Mouse (Mus musculus): Measurements from ENCODE around the gene Apbb2. TPM values are rescaled to one million over a fixed set of nuclear protein-coding genes. Genes with fewer than 3 reads are reported as not detected.

Apbb2 gene
- total RNA-seq, 2 experiments from 2014 or later, result 60.1 to 70.5 TPM

DNA sequence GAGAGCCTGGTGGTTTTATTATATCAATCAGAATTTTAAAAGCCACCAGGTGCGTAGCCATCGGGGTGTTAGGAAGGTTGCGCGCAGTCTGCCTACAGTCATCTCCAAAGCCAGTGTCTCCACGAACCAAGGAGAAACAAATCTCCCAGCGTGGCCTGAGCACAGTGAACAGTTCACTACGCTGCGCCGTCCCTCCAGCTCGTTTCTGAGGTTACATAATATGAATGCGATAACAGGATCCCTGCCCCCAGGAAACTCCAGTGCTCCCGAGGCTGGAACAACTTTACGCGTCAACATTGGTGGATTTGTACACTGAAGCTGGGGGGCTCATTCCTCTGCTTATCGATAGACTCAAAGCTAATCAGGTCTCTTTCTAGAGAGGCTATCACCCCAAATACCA, 197.4 kb downstream of the Apbb2 start:
- no peak overlapping the region for H3K4me3 ChIP-seq
- intact Hi-C loops (cut with DNase I), result no loop called here
- DNase-seq (ENCODE audit: extremely low spot score in 1 of 2, low spot score in 2 of 2), result no peak
- TF ChIP-seq CTCF (IDR thresholded peaks at IDR 0.05), result no peak
- no peak overlapping the region for H3K27ac ChIP-seq

DNA sequence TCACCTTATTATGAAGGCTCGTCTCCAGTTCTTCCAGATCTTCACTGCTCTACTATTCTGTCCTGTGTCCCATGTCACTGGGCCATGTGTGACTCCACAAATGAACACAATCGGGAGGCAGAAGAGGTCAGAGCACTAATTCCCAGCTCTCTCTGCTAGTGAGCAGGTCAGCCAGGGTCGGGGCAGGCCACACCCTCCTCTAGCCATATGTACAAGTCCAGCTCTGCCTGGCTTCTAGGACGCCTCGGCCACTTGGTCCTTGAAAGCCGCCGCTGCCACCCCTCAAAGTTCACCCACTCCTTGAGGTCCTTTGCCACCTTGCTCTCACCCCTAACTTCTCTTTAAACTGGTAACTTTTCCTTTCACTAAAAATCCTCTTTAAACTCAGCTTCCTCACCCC, 198.6 kb downstream of the Apbb2 start:
- DNase-seq (ENCODE audit: extremely low spot score in 1 of 2, low spot score in 2 of 2), result no peak
- TF ChIP-seq CTCF (IDR thresholded peaks at IDR 0.05), result no peak
- H3K4me3 ChIP-seq, result no peak overlapping the region
- intact Hi-C loops (cut with DNase I), result no loop called here
- H3K27ac ChIP-seq, result no peak overlapping the region

- TF ChIP-seq CTCF (IDR thresholded peaks at IDR 0.05), result no peak
- intact Hi-C loops (cut with DNase I), result loop anchor here (5.0 kb wide), 1 partner anchor 260 kb away; the partner anchor contains the start of gene Uchl1
- Histone ChIP-seq H3K4me3 (no peak overlapping the region), H3K27ac (no peak overlapping the region)
- DNase-seq (ENCODE audit: extremely low spot score in 1 of 2, low spot score in 2 of 2), result no peak
Observed at GRCm38 (mm10) chr5:66417289-66417688, 201.3 kb downstream of the Apbb2 start.

GRCm38 (mm10) chr5:66415700-66416543, 202.7 kb downstream of the Apbb2 start:
- no peak for TF ChIP-seq CTCF (IDR thresholded peaks at IDR 0.05)
- Histone ChIP-seq H3K27ac (no peak overlapping the region), H3K4me3 (no peak overlapping the region)
- DNase-seq (ENCODE audit: extremely low spot score in 1 of 2, low spot score in 2 of 2), result no peak
- intact Hi-C loops (cut with DNase I), result loop anchor here (5.0 kb wide), 1 partner anchor 261 kb away; the partner anchor contains the start of gene Uchl1

- H3K27ac ChIP-seq, result no peak overlapping the region
Observed at GRCm38 (mm10) chr5:66415033-66415697, 203.4 kb downstream of the Apbb2 start.

GRCm38 (mm10) chr5:66413402-66413801, 205.2 kb downstream of the Apbb2 start:
- H3K27ac ChIP-seq, result peak overlapping the region; percentile 78

More at GRCm38 (mm10) chr5:66415033-66415697, 203.4 kb downstream of the Apbb2 start:
- no peak overlapping the region for H3K4me3 ChIP-seq
- TF ChIP-seq CTCF (IDR thresholded peaks at IDR 0.05), result no peak
- intact Hi-C loops (cut with DNase I), result loop anchor here (5.0 kb wide), 1 partner anchor 262 kb away; the partner anchor contains the start of gene Uchl1
- DNase-seq (ENCODE audit: extremely low spot score in 1 of 2, low spot score in 2 of 2), result no peak

DNA sequence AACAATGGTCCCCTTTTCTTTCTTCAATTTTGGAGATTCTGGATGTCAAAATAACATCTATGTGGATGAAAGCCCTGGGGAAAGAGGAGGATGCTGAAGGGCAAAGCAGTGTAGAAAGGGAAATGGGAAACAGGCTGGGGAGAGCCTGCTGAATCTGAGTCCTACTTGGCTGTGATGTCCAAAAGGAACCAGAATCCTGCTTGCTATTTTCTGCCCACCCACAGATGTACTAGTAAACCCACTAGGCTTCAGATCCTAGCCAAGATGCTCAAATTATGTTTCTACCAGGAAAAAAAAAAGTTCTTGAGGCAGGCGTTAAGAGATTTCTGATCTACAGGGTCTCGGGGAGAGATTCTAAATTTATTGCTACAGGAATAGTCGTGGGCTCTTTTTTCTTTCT, 205.8 kb downstream of the Apbb2 start:
- Histone ChIP-seq H3K4me3 (no peak overlapping the region), H3K27ac (peak overlapping the region; percentile 78)
- intact Hi-C loops (cut with DNase I), result no loop called here
- no peak for DNase-seq (ENCODE audit: extremely low spot score in 1 of 2, low spot score in 2 of 2)
- no peak for TF ChIP-seq CTCF (IDR thresholded peaks at IDR 0.05)

More at GRCm38 (mm10) chr5:66413402-66413801, 205.2 kb downstream of the Apbb2 start:
- no peak for DNase-seq (ENCODE audit: extremely low spot score in 1 of 2, low spot score in 2 of 2)
- intact Hi-C loops (cut with DNase I), result no loop called here
- TF ChIP-seq CTCF (IDR thresholded peaks at IDR 0.05), result no peak
- no peak overlapping the region for H3K4me3 ChIP-seq

GRCm38 (mm10) chr5:66408546-66408945, 210.0 kb downstream of the Apbb2 start:
- no peak for DNase-seq (ENCODE audit: extremely low spot score in 1 of 2, low spot score in 2 of 2)
- no peak overlapping the region for H3K27ac ChIP-seq
- TF ChIP-seq CTCF (IDR thresholded peaks at IDR 0.05), result no peak
- intact Hi-C loops (cut with DNase I), result no loop called here
- no peak overlapping the region for H3K4me3 ChIP-seq

DNA sequence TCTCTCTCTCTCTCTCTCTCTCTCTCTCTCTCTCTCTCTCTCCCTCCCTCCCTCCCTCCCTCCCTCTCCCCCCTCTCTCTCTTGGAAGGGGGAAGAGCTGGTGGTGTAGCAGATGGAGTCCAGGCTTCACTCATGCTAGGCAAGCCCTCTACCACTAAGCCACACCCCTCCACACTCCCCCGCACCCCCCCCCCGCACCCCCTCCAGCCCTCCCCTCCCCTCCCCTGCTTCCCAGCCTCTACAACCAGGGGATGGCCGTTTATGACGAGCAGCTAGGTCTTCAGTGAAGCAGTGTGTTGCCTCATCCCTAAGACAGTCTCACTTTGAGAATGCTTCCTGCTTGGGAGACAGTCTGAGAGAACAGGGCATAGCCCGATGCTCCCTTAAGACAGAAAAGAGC, 210.6 kb downstream of the Apbb2 start:
- TF ChIP-seq CTCF (IDR thresholded peaks at IDR 0.05), result no peak
- no peak overlapping the region for H3K27ac ChIP-seq
- no peak for DNase-seq (ENCODE audit: extremely low spot score in 1 of 2, low spot score in 2 of 2)
- H3K4me3 ChIP-seq, result no peak overlapping the region
- intact Hi-C loops (cut with DNase I), result no loop called here

GRCm38 (mm10) chr5:66406431-66406830, 212.2 kb downstream of the Apbb2 start:
- no peak for TF ChIP-seq CTCF (IDR thresholded peaks at IDR 0.05)
- intact Hi-C loops (cut with DNase I), result no loop called here
- no peak for DNase-seq (ENCODE audit: extremely low spot score in 1 of 2, low spot score in 2 of 2)
- no peak overlapping the region for H3K27ac ChIP-seq
- H3K4me3 ChIP-seq, result no peak overlapping the region

GRCm38 (mm10) chr5:66405731-66406399, 212.7 kb downstream of the Apbb2 start:
- H3K27ac ChIP-seq, result no peak overlapping the region
- DNase-seq (ENCODE audit: extremely low spot score in 1 of 2, low spot score in 2 of 2), result no peak
- TF ChIP-seq CTCF (IDR thresholded peaks at IDR 0.05), result no peak
- no peak overlapping the region for H3K4me3 ChIP-seq
- intact Hi-C loops (cut with DNase I), result no loop called here

DNA sequence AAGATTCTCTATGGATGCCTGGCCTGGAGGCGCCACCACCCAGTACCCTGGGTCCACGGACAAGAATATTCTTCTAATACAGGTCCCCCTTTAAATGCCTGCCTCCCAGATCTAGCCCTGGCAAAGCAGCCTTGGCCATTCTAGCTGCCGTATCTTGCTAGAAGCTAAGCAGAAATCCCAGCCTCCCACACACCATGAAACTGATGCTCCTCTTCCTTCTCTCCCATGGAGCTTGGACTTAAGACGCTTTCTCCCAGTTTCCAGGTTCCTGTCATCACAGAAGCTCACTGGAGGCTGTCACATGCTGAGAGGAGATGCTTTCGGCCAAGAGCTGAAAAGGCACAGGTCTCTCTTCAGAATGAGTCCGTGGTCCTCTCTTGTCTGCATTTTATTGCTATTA, 213.3 kb downstream of the Apbb2 start:
- H3K27ac ChIP-seq, result no peak overlapping the region
- no peak for DNase-seq (ENCODE audit: extremely low spot score in 1 of 2, low spot score in 2 of 2)
- intact Hi-C loops (cut with DNase I), result no loop called here
- TF ChIP-seq CTCF (IDR thresholded peaks at IDR 0.05), result no peak
- no peak overlapping the region for H3K4me3 ChIP-seq
